Mouse (Mus musculus) cortical plate, adult 2 months (tissue): ENCODE measurements at regions not wholly inside any gene's neighbourhood (a gene's known extent, or its start where the extent isn't known, plus 50 kb on each side); places are given as distances from the start of the nearest gene placed in this dataset.
"Not testable (repeated sequence)": the region's sequence is repeated elsewhere in the genome, so short reads cannot be mapped to it uniquely, and the experiment has no call there.

Experiments
- H3K27ac ChIP-seq: fragments of 200-500 bp; 2 replicates; pipeline ENCODE4 v1.5.1; 2012; ENCODE audit warnings: low read length, control low read depth, inconsistent platforms; ENCODE audit not compliant: insufficient read depth
- H3K4me1 ChIP-seq: fragments of 200-500 bp; 2 replicates; pipeline ENCODE4 v1.6.1; 2011; ENCODE audit warnings: low read length; ENCODE audit not compliant: control insufficient read depth, insufficient read depth
- H3K4me3 ChIP-seq: fragments of 200-500 bp; 2 replicates; pipeline ENCODE4 v1.5.1; 2011; ENCODE audit warnings: mild to moderate bottlenecking, low read length, control low read depth; ENCODE audit not compliant: insufficient read depth
- CTCF ChIP-seq: fragments of 200-500 bp; IDR thresholded peaks from 2 replicates; pipeline ENCODE4 v1.5.1; 2011; ENCODE audit warnings: mild to moderate bottlenecking, control low read depth, low read length; ENCODE audit not compliant: insufficient read depth; ENCODE audit errors: extremely low read depth
- POLR2A ChIP-seq: fragments of 200-500 bp; IDR thresholded peaks from 2 replicates; pipeline ENCODE4 v1.6.1; 2011; ENCODE audit warnings: mild to moderate bottlenecking, low read length, control low read depth; ENCODE audit not compliant: insufficient read depth; ENCODE audit errors: extremely low read depth

DNA sequence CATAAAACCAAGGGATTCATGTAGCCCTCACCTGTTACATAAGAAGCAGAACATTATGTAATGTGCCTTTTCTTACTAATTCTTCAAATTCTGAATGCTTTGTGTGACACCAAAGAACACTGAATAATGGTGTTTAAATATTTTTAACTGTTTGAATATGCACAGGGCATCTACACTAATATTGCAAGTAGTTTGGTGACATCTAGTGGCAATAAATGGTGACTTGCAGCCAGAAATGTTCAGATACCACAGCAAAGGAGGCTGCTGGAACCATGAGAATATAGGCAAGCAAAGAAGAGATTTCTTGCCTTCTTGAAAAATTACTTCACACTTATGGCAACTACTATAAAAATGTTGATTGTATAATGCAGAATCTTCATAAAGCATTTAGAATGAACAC, 159.6 kb upstream of the G2e3 start:
- no peak overlapping the region for H3K27ac ChIP-seq
- TF ChIP-seq CTCF (peak; percentile 46; the same call in 1 of the 2 replicates), POLR2A (no peak)

DNA sequence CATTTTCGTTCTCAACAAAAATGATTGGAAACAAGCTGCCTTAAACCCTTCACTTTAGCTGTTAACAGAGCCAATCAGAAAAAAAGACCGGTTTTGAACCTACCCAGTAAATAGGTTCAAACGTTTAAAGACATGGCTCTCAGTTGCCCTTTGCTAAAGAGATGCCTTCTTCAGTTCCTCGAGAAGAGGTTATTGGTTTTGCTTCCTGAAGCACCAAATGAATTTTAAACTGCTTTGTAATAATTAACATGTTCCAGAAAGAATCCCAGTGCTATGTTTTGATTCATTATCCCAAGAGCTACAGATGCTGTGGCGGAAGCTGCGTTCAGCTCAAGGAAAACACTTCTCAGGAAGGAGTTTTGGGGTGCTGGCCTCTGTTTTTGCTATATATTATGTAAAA, 160.1 kb upstream of the G2e3 start:
- Histone ChIP-seq H3K4me3 (no peak overlapping the region), H3K4me1 (peaks cover 6% of the 10 kb centered on the region), H3K27ac (peak overlapping the region; percentile 84)
- no peak for TF ChIP-seq POLR2A
- TF ChIP-seq CTCF: no peak

More for the DNA sequence above, 159.6 kb upstream of the G2e3 start:
- Histone ChIP-seq H3K4me1 (peaks cover 6% of the 10 kb centered on the region), H3K4me3 (no peak overlapping the region)

DNA sequence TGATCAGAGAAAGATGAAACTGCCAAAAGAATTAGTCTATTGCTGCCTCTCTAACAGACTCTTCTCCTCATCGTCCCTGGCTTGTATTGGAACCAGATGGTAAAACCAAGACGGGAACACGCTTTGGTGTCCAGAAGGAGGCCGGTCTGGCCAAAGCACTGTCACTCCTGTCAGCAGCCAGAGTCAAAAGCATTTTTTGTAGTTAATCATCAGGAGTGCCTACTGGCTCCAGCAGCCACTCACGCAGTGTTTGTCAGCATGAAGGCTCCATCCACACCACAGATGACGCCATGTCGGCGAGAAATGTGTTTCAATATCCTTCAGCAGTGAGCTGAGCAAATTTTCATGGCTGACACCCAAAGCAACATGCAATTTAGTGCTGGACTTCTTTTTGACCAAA, 162.1 kb upstream of the G2e3 start:
- TF ChIP-seq CTCF: no peak
- TF ChIP-seq POLR2A: no peak
- Histone ChIP-seq H3K27ac (peak overlapping the region; percentile 54; the same call in 1 of the 2 replicates), H3K4me3 (no peak overlapping the region), H3K4me1 (peaks cover 6% of the 10 kb centered on the region)

DNA sequence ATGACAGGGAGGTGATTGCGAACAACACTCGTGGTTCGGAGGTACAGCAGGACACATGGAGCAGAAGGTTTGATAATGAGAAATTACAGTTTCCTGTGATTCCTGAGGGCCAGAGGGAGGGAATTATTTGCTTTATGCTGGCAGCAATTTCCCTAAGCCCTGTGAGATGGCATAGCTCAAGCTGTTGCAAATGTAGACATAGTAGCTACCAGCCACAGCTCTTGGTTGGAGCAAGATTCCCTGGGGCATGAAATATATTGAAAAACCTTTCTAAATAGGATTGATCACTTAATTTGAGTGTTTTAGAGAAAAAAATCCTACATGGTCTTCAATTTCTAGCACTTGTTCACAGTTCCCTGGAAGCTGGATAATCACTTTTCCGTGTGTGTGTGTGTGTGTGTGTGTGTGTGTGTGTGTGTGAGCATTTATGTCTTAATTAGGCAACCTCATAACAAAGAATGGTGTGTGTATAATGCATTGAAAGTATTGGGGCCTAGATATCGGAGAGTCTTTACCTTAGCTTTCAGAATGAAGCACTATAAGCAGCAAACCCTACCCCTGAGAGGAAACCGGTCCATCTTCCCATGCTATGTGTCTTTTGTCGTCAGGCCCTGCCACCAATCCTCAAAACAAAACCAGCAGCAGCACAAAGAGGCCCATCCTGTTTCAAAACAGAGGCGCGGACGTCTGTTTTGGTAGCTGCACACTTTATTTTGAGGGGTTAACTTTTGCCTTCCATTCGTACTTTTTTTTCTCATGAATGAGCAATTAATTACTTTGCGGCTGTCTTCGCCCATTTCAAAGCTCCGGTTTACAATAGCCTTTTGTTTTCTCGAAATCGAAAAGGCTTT, 172.7 kb upstream of the G2e3 start:
- TF ChIP-seq POLR2A (no peak), CTCF (no peak)
- Histone ChIP-seq H3K27ac (no peak overlapping the region), H3K4me1 (peaks cover 1% of the 10 kb centered on the region; the same call in 1 of the 2 replicates), H3K4me3 (no peak overlapping the region)

DNA sequence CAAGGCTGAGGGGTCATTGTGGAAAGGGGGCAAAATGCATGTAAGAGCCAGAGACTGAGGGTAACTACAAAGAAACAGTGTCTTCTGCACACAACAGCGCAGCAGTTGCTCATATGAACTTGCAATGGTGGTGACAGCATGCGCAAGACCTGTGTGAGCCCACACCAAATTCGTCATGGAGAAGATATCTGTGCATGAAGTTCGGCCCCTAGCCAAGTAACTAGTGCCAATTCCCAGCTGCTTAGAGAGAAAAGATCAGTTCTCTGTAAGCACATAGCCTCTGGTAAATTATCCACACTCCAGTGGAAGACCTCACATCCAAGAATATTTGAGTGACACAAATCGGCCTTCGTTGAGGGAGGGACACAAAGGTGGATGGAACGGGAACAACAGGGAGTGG, 182.7 kb upstream of the G2e3 start:
- no peak for TF ChIP-seq CTCF
- no peak for TF ChIP-seq POLR2A
- Histone ChIP-seq H3K4me3 (no peak overlapping the region), H3K4me1 (no peaks in the 10 kb centered on the region), H3K27ac (no peak overlapping the region)

DNA sequence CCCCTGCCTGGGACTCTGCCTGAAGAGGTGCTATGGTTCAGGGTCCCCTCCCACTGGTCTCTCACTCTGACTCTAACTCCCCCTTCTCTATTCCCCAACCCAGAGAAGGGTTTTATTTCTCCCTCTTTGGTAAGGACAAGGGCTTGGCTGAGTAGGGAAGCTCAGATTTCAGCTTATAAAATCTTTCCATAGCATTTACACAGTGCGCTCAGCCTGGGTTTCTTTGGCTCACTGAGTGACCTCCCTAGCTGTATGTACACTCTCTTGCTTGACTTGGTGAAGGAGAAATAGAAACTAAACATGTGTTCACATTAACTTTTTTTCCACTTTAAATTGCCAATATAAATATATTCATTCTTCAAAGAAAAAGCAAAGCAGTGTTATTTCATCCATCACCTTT, 186.9 kb upstream of the G2e3 start:
- Histone ChIP-seq H3K27ac (no peak overlapping the region), H3K4me3 (no peak overlapping the region), H3K4me1 (no peaks in the 10 kb centered on the region)
- no peak for TF ChIP-seq POLR2A
- TF ChIP-seq CTCF: no peak

DNA sequence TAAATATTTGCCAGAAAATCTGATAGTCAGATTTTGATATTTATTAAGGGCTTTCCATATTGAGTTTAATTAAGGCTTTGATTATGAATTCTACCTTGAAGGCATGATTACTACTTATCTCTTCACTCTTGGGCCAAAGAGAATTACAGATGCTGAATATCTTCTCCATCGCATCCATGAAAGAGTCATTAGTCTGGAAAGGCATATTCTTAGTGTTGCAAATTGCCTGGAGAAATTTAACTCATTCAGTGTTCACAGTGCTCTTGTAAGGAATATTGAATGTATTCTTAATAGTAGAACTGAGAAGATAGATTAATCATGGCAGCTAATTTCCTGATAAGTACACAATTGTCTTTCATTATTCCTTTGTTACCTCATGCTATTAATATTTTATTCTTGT, 187.7 kb upstream of the G2e3 start:
- Histone ChIP-seq H3K4me3 (no peak overlapping the region), H3K27ac (no peak overlapping the region), H3K4me1 (no peaks in the 10 kb centered on the region)
- TF ChIP-seq CTCF (no peak), POLR2A (no peak)

DNA sequence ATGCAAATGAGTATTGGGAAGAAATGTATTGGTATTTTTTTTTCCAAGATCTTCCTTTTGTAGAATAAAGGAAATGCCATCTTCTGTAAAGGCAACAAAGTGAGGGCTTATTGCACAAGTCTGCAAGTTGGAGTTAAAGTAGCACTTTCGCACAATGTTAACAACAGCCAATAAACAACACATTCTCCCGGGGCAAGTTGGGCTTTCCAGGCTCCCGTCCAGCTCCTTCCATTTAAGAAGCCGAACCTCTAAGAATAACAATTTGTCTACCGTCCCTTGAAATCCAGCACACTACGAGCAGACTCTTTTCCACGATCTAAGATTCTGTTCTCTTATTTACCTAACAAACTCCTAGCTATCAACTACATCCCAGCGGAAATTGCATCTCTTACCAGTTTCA, 199.9 kb upstream of the G2e3 start:
- H3K27ac ChIP-seq: no peak overlapping the region
- no peak overlapping the region for H3K4me3 ChIP-seq
- no peak for TF ChIP-seq POLR2A
- no peak for TF ChIP-seq CTCF
- peaks cover 2% of the 10 kb centered on the region; the same call in 1 of the 2 replicates for H3K4me1 ChIP-seq

DNA sequence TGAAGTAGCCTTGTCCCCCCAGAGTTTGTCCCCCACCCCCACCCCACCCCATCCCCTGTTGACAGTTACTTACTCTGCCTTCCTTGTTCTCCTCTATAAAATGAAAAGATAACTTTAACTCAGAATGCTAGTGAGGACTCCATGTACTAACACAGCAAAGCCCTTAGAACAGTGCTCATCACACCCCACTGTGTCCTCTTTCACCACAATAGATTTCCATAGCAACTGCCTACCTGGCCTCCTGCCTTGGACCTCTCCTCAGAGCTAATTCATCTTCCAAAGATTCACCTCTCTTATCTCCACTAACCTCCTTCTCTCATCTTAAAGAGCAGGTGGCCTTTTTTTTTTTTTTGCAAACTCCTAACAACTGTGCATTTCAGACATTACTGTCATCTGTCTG, 204.0 kb upstream of the G2e3 start:
- Histone ChIP-seq H3K4me3 (no peak overlapping the region), H3K27ac (peak overlapping the region; percentile 89), H3K4me1 (peaks cover 3% of the 10 kb centered on the region; the same call in 1 of the 2 replicates)
- TF ChIP-seq CTCF (no peak), POLR2A (no peak)

DNA sequence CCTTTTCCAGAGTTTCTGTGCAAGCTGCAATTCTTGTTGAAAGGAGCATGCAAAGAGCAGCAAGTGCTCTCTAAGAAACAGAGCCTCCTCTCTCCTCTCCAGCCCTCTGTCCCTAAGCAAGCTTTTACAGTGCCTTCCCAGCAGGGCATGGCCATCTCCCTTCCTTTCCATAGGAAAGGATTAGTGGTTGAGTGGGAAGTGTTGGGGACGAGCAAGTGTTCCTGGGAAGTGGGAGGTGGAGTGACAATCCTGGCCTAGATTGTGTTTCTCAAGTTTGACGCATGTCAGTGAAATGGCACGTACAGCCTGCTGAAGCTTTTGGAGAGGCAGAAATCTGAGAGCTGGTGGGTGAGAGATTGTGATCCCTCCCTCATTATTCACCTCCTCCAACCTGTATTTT, 204.7 kb upstream of the G2e3 start:
- Histone ChIP-seq H3K4me3 (no peak overlapping the region), H3K27ac (no peak overlapping the region), H3K4me1 (peaks cover 3% of the 10 kb centered on the region; the same call in 1 of the 2 replicates)
- TF ChIP-seq POLR2A (no peak), CTCF (no peak)

DNA sequence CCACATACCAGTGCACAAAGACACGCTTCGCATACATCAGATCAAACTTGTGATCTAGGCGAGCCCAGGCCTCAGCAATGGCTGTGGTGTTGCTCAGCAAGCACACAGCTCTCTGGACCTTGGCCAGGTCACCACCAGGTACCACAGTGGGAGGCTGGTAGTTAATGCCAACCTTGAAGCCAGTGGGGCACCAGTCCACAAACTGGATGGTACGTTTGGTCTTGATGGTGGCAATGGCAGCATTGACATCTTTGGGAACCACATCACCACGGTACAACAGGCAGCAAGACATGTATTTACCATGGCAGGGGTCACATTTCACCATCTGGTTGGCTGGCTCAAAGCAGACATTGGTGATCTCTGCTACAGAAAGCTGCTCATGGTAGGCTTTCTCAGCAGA, 214.2 kb upstream of the G2e3 start:
- not testable (repeated sequence) for H3K4me1 ChIP-seq, H3K27ac ChIP-seq, H3K4me3 ChIP-seq
